Mouse (Mus musculus) CH12F3 (cell line): Measurements from ENCODE around the gene Nuak1.

ENCODE experiments used
- in situ Hi-C: fragments of 300-500 bp; cut with MboI; formaldehyde crosslinking; loops from 2 replicates; pipeline ENCODE4 v1.14.3; 2020; ENCODE audit warnings: low sequenced_read_pairs

Gene Nuak1

DNA sequence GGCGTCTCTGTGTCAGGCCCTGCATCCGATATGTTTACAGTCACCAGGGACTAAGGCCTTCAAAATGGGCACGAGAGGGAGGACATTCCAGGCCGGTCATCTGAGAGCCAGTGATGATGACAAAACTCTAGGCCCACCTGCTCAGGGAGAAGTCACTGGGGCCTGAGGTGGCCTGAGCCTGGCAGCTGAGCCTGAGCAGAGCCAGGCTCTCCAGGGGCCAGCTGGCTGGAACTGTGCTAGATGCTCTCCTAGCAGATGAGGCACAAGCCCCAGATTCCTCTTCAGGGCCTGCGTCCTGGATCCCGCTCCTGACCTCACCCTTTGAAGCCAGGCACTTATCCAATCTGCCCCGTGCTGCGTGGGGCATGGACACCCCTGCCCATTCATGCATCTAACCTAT, 9.3 kb upstream of the Nuak1 start:
- in situ Hi-C loops, result loop anchor here (5.0 kb wide), 1 partner anchor 632 kb away; no protein-coding TSS in a partner anchor

DNA sequence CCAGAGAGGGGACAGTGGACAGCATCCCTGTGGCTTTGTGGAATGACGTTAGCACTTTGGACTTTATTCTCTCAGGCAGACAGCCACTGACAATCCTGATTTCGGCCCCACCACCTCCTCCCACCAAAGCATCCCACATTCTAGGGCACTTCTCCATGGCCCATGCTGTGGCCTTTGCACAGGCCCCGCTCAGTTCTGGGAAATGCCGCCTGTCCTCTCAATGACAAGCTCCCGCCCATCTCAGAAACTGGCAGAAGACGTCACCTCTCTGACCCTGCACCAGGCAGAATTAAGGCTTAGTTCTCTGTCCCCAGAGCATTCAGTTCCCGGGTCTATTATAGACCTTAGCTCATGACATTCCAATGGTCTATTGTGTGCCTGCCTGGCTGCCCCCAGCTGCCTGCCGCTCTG, 7.0 kb upstream of the Nuak1 start:
- in situ Hi-C loops, result no loop called here

DNA sequence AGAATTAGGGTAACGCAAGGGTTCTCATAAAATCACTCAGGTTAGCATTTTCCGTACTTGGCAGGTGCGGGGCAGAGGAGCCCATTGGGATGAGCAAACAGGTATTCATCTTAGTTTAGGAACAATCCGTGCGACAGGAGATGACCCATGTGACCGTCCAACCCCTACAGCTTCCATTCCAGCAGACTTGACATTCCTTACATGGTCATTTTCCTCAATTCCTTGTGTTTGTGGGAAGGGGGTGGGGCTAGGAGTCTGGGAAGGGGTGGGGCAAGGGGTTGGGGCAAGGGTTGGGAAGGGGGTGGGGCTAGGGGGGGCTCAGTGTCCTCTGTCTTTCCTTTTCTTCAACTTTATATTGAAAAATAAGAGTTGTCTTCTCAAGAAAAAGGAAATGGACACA, 6.3 kb upstream of the Nuak1 start:
- in situ Hi-C loops, result no loop called here

DNA sequence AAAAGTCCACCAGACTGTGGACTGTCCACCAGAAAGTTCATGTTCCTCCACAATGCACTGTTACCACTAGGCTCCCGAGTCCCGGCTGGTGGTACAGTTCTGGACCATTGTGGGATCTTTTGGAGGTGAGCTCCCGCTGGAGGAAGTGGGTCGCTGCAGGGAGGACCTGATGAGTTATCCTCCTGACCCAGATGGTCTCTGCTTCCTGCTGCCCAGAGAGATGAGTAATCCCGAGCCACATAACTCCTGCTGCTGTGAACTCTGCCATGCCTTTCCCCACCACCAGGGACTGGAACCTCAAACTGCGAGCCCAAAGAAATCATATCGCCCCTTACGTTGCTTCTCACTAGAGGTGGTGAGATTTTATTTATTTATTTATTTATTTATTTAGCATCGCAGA, 4.0 kb upstream of the Nuak1 start:
- in situ Hi-C loops, result no loop called here

DNA sequence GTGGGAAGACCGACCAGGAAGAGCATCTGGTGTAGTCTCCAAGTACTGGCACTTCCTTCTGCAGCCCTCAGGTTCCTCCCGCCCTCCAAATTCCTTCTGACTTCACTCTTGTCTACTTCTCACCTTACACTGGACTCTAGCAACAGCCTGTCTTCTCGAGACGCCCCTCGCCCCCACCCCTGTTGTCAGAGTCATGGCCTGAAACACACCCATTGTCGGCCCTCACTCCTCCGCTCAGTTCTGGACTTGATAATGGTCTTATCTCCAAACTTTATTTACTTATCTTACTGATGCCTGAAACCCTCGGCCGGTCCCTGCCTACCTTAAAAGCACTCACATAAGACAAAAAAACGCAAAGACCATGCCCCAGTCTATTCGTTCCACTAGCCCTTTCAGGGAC, 1.4 kb upstream of the Nuak1 start:
- in situ Hi-C loops, result no loop called here

DNA sequence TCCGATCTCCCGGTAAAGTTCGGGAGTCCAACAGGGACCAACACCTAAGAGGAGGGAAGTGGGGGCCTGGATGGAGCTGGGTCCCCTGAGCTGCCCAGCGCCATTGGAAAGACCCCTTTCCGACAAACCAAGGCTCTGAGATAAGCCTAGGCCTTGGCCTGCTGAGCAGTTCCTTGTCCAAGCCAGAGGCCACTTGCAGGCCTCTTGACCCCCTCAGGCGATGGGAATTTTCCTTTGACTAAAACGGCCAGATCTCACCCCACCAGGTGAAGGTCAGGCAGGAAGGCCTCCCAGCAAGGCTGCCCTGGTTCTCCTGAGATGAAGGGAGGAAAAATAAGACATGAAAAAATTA, 1.0 kb upstream of the Nuak1 start:
- in situ Hi-C loops, result no loop called here

DNA sequence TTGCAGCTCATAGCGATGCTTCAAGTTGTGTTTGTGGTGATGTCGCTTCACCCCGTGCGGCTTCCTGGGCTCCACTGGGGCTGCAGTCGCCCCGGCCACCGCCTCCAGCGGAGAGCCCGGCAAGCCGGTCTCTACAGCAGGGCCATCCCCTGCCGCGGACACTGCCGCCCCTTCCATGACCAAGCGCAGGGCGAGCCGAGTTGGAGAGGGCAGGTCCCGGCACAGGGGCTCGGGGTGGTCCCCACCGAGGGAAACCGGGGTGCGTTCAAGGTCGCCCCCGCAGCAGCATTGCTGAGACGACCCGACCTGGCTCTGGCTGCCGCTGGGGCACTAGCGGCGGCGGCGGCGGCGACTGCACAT, 236 bp downstream of the Nuak1 start:
- in situ Hi-C loops, result no loop called here

DNA sequence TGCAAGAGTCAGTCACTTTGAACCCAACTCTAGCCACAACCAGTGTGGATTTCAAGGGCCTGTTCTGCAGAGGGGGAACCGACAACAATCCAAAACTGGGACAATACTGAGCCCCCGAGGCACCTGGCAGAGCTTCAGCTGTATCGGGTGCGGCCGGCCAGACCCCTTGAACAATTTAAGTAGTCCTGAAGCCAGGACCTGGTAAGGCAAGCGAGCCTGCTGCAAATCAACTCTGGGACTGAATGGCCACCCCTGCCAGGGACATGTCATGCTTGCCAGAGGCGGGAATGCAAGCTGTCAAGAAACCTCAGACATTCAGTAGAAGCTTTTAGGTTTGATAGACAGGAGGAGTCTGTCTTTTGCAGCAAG, 1.2 kb downstream of the Nuak1 start:
- in situ Hi-C loops, result no loop called here

DNA sequence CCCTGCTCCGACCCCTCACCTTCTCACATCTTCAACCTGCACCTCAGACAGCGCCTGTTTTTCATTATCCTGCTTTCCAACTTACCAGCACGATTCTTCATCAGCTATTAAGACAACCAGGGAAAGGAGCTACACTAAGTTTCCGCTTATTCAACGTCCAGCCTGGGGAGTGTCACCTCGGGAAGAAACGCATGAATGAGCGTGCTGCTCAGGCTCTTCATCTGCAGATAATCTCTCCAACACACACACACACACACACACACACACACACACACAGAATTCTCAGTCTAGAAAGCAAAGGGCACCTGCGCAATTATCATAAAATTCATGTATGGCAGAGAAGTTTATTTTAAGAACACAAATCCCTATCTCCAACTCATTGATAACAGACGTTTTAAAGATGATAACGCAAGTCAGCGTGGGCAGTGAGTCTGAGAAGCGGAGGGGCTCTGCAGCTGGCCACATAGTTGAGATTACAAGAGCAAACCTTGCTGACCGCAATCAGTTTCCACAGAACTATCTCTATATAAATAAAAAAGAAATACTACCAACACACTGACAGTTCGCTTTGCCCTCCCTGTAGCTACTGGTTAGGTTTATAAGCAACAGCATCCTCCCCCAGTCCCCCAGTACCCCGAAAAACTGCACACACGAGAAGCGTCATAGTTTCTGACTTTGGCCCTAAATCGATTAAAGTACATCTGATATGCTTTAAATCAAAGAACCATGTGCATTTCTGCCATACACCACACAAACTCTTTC, 1.8 kb downstream of the Nuak1 start:
- in situ Hi-C loops, result no loop called here

DNA sequence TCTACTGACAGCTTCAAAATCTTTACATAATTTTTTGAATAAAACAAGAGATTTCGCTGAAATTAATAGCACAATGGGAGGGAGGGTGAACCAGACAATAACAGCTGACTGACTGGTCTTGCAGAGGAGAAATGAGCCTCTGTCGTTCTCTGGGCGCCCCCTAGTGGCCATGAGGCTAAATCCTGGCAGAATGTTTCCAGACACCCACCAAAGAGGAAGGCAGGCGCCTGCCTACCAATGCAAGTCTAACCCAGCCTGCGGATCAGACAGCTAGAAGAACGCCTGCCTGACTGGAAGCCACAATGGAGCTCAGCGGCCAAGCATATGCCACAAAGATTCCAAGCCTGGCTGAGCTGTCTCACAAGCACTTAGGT, 2.4 kb downstream of the Nuak1 start:
- in situ Hi-C loops, result no loop called here

DNA sequence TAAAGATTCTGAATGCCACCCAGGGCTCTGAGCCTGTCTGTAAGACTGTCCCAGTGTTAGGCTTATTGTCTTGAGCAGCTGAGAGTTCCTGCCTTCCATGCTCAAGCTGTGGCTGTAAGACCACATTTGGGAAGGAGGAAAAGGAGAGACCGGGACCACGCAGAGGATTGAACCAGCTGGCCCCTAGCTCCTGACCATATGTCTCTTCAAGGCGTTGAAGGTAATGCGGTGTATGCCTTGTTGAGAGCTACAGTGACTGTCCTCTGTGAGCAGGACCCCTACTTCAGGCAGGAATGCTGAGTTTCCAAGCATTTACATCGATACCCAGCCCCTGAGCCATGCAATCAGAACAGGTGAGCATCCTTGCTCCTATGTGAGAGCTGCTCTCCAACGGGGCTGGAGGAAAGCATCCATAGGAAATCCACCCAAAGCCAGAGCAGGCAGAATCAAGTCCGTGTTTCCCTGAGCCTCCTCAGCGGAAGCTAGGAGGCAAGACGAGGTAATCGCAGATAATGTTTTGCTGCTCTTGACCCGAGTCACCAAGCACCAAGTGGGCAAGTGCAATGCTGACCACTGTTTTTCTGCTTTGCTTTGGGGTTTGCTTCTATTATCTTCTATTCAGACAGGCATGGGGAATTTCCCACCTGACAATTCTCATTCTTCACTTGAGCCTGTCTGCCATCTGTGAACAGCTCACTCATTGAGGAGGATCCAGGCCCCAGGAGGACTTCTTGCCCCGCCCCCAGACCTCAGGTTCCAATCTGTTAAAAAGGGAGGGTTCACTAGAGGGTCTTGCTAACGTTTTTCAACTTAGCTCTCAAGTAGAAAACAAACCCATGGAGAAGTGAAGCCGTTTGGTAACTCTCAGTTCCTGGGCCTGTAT, 3.0 kb downstream of the Nuak1 start:
- in situ Hi-C loops, result no loop called here

DNA sequence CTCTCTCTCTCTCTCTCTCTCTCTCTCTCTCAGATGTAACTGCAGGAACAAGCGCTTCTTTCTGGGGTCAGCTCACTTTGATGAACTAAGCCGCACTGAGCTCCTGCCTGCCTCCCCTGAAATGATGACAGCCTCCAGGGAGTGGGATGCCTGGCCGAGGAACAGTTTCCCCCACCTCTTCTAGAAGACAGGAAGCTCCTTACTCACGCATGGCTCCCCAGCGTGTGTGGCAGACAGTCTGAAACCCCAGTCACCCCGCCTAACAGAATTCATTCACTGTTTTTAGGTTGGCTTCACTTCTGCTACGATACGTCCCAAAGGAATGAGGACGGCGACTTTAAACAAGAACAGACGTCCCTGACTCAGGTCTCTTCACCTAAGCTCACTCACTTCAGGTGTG, 4.5 kb downstream of the Nuak1 start:
- in situ Hi-C loops, result no loop called here

DNA sequence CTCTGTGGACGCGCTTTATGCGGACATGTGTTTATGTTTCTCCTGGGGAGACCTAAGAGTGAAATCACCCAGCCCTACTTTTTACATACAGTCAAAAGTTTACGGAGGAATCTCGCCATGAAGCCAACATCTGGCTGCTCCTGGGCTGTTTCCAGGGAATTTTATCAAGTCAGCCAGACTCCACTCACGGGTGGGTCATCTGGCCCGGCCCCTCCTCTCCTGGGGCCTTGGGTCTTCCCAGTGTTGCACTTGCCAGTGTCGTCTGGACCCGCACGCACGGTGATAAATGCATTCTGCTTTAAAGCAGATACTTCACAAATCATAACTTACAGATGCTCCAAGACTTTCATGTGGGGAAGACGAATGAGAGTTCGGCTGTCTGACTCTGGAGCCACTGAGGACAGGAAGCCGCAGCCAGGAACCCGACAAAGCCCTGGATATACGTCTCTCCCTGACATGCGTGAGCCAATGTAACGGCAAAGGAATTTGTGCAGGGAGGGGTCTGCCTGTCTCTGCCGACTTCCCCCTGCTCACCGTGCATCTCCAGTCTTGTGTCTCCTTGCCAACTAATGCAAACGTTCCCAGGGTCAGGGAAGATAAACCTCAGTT, 7.1 kb downstream of the Nuak1 start:
- in situ Hi-C loops, result no loop called here

DNA sequence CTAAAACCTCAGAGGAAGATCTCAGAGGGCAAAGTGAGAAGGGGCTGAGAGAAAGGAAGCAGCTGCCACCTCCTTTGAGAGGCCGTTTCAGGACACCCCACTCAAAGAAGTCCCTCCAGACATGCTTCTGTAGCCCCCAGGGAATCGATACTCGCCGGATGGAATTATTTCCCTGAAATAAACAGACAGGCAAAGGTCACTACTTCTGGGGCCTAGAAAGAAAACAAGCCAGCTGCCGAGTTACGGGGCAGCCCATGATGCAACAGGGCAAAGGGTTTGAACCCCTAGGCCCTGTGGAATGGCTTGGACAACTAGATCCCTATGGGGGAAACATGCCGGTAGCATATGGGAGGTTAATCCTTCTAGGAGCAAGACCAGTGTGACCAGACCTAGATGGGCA, 16.0 kb downstream of the Nuak1 start:
- in situ Hi-C loops, result no loop called here

DNA sequence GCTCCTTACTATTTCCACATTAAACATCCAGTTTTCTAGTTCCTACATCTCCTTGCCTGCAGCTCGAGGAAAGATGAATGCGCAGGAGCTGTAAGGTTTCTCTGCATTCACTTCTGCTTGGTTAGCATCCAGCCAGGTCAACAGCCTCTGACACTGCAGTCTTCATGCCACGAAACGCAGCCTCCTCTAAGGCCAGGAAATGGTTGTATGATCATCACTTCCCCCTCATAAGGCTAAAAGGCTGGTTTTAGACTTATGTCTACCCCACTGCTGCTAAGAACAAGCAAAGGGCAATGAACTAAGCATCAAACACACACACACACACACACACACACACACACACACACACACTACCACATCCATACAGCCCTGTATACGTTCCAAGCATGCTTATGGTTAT, 16.5 kb downstream of the Nuak1 start:
- in situ Hi-C loops, result no loop called here

DNA sequence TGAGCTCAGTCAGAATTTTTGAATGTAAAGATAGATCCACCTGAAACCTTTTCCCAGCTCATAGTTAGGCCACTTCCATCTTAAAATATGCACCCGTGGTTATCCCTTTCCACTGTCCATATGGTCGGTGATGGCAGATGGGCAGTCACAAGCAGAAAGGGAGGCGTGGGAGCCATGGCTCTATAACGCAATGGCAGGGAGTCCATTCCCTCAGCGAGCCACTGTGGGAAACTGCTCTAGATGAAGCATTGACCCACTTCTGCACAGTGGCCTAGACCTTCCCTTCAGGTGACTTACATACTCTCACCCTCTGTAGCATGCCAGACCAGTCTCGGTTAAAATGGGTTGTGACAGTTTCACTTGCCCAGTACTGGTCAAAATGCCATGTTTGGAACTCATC, 19.8 kb downstream of the Nuak1 start:
- in situ Hi-C loops, result no loop called here

DNA sequence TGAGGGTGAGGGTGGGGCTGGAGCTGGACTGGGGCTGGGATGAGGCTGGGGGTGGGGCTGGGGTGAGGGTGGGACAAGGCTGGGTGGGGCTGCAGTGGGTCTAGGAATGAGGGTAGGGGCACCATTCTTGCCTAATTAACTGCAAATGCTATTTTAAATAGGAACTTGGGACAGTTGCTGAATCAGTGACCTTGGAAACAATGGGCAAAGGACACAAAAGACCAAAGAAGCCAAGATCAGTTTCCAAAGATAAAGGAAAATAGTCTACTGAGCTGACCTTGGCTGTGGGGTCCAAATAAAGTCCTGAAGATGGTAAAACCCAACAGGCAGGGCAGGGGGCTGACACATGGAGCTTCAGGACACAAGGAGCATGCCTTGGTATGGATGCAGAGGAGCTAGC, 22.0 kb downstream of the Nuak1 start:
- in situ Hi-C loops, result no loop called here

DNA sequence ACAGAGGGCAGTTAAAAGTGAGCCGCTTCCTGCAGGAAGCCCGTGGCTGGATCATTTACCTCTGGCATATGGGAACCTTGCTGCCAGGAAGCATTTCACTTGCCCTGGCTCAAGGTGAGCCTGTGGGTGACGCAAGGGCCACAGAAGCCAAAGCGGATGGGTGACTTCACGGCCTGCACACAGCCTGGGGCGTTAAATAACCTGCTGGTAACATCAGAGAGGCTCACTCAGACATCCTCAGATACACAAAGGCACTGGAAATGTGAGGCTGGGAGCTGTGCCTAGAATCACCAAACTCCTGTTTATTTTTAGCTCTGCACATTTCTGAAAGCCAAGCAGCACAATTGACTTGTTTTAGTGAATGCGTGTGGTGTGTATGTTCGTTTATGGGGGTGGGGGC, 23.6 kb downstream of the Nuak1 start:
- in situ Hi-C loops, result no loop called here

DNA sequence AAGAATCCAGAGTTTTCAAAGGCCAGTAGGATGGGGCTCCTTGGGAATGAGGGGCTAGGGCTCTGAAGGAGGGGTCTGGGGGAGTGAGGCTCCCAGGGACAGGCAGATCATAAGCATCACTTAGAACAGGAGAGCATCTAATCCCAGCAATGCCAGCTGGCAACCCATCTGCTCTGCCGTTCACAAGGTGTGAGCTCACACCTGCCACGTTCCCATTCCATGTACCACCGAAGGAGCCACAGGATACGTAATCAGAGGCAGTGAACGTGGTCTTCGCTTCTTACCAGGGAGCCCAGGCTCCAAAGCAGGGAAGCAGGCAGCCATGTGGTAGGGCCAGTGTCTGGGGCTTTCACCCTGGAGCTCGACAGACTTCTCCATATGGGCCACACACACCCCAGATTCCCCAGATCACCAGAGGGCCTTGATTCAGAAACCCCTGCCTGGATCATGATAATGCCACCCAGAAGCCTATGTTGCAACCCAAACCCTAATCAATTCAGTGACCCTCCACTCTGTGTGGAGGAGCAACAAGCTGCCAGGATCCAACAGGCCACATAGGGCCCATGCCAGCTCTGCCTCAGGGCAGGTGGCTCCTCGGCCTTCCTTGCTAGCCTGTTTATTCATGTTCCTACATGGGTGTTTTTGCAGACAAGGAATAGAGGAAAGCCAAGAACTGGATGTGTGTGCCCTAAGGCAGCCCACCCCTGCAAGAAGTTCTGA, 25.3 kb downstream of the Nuak1 start:
- in situ Hi-C loops, result no loop called here

DNA sequence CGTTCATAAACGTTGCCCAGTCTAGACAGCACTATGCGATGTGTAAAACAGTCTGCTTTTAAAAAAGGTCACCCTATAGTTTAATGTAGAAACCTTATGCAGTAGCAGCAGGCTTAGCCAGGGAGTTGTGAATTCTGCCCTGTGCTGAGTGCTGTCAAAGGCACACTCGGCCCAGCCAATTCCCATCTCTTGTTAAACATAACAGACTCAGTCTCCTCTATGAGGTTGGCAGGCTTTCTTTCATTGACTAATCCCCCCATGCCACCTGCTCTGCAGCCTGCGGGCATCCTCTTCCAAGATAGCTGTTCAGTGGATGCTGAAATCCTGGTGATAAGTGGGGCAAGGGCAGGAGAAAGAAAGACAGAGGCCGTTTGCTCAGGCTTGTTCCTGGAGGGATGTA, 27.1 kb downstream of the Nuak1 start:
- in situ Hi-C loops, result no loop called here

DNA sequence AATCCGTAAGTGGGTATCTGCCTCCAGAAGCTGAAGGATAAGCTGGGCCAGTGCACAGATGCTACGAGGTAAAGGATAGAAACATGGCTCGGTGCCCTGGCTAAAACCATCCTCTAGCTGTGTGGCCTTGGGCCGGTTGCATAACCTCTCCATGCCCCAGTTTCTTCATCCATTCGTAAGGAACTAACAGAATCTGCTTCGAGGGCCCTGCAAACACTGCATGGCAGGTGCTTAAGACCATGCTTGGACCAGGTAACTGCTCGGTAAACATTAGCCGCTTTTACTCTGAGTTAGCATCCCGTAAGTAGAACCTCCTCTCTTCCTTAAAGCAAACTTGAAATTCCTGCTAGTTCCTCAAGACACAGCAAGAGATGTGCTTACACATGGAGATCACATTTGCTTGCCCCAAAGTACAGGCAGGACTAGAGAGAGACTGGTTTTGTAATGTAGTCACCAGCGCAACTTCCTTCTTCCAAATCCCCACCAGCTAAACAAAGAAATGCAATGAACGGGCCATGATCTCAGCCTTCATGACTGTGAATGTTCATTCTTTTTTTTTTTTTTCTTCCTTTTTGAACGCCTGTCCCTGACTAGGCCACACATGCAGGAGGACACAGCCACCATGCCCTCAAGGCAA, 28.0 kb downstream of the Nuak1 start:
- in situ Hi-C loops, result no loop called here
